Mouse (Mus musculus) forebrain, embryonic 12.5 days (tissue): Measurements from ENCODE around the gene Olfr1189. TPM values are rescaled to one million over a fixed set of nuclear protein-coding genes. Genes with fewer than 3 reads are reported as not detected.
"Not testable (repeated sequence)": the region's sequence is repeated elsewhere in the genome, so short reads cannot be mapped to it uniquely, and the experiment has no call there.

Source experiments
- ATAC-seq: fragments of 200-750 bp; cut with Nextera tagmentation; 2 replicates; pipeline ENCODE4 v1.8.0; 2017; ENCODE audit warnings: moderate TSS enrichment; ENCODE audit not compliant: low FRiP score
- H3K27ac ChIP-seq: fragments of 300-500 bp; sonication (generic); 2 replicates; pipeline ENCODE4 v1.5.1; 2016; ENCODE audit warnings: mild to moderate bottlenecking
- H3K27me3 ChIP-seq: fragments of 300-500 bp; sonication (generic); 2 replicates; pipeline ENCODE4 v1.6.1; 2016; ENCODE audit warnings: mild to moderate bottlenecking
- H3K36me3 ChIP-seq: fragments of 300-500 bp; sonication (generic); replicated peaks from 2 replicates; pipeline ENCODE4 v1.6.1; 2016; ENCODE audit warnings: mild to moderate bottlenecking
- H3K4me1 ChIP-seq: fragments of 300-500 bp; sonication (generic); 2 replicates; pipeline ENCODE4 v1.6.1; 2016
- H3K4me2 ChIP-seq: fragments of 300-500 bp; sonication (generic); 2 replicates; pipeline ENCODE4 v1.6.1; 2016; ENCODE audit warnings: mild to moderate bottlenecking, moderate library complexity
- H3K4me3 ChIP-seq: fragments of 300-500 bp; sonication (generic); replicated peaks from 2 replicates; pipeline ENCODE4 v1.5.1; 2016; ENCODE audit warnings: mild to moderate bottlenecking
- H3K9ac ChIP-seq: fragments of 300-500 bp; sonication (generic); 2 replicates; pipeline ENCODE4 v1.6.1; 2016; ENCODE audit warnings: mild to moderate bottlenecking
- H3K9me3 ChIP-seq: fragments of 300-500 bp; sonication (generic); 2 replicates; pipeline ENCODE4 v1.6.1; 2016
- WGBS: fragments of 180-500 bp; shearing (Covaris S2); methylation state at CpG from one replicate; pipeline ENCODE4 v1.1.7; 2016; 5-methylcytosine and 5-hydroxymethylcytosine counted together
- polyA plus RNA-seq: library from polyadenylated mRNA; unstranded; fragments of >200 nt; fragmentation: Nextera tagmentation; extraction: Ambion mirVana; gene quantifications from 2 replicates; pipeline ENCODE4 v1.2.1, GENCODE M21; 2016

Gene Olfr1189
- polyA plus RNA-seq, result not detected in 2 replicates

GRCm38 (mm10) chr2:88586154-88586553 lies at the start of gene Olfr1189:
Gene Olfr1189 (plus strand): TSS chr2:88586454.
- no peaks in the 10 kb centered on the region for H3K4me1 ChIP-seq
- no peak within 1 kb of the TSS for H3K9ac ChIP-seq
- H3K4me3 ChIP-seq, result no peak within 1 kb of the TSS
- H3K27ac ChIP-seq, result no peak within 1 kb of the TSS
- ATAC-seq, result no peak
- H3K9me3 ChIP-seq, result no peaks in the 10 kb centered on the region
- H3K36me3 ChIP-seq, result no peaks in the 10 kb centered on the region
- no peak within 1 kb of the TSS for H3K4me2 ChIP-seq
- no peaks in the 10 kb centered on the region for H3K27me3 ChIP-seq

GRCm38 (mm10) chr2:88556635-88557034 lies 29.6 kb upstream of the Olfr1189 start, which contains the start of gene Olfr1188:
Gene Olfr1188 (plus strand): TSS chr2:88556935.
- no peak within 1 kb of the TSS for H3K9ac ChIP-seq
- no peak within 1 kb of the TSS for H3K4me2 ChIP-seq
- 86% methylated on average over 2 of the region's 2 CpGs for WGBS
- H3K4me1 ChIP-seq, result no peaks in the 10 kb centered on the region
- H3K4me3 ChIP-seq, result no peak within 1 kb of the TSS
- no peak within 1 kb of the TSS for H3K27ac ChIP-seq
- H3K9me3 ChIP-seq, result no peaks in the 10 kb centered on the region
- no peaks in the 10 kb centered on the region for H3K36me3 ChIP-seq
- no peak for ATAC-seq
- no peaks in the 10 kb centered on the region for H3K27me3 ChIP-seq

- H3K27ac ChIP-seq, H3K27me3 ChIP-seq, ATAC-seq, H3K4me3 ChIP-seq, H3K4me2 ChIP-seq, H3K9me3 ChIP-seq, H3K9ac ChIP-seq, H3K4me1 ChIP-seq, H3K36me3 ChIP-seq: not testable (repeated sequence)
- WGBS, result 89% methylated on average over 12 of the region's 12 CpGs
Measured at GRCm38 (mm10) chr2:88572696-88573095, 13.6 kb upstream of the Olfr1189 start.

GRCm38 (mm10) chr2:88640242-88640641 lies 54.0 kb downstream of the Olfr1189 start, which contains the start of gene Olfr1191-ps1:
Gene Olfr1191-ps1 (plus strand): TSS chr2:88640542.
- not testable (repeated sequence) for H3K4me3 ChIP-seq, H3K9me3 ChIP-seq, H3K27ac ChIP-seq, ATAC-seq, H3K4me2 ChIP-seq, H3K4me1 ChIP-seq, H3K36me3 ChIP-seq, H3K27me3 ChIP-seq, H3K9ac ChIP-seq
- 91% methylated on average over 1 of the region's 1 CpGs for WGBS

Other genes with a start within 250 kb of the Olfr1189 start
- not detected in 2 replicates for gene Olfr1176, start 249.7 kb upstream of the Olfr1189 start, polyA plus RNA-seq
- gene Olfr1177-ps, start 240.0 kb upstream of the Olfr1189 start, polyA plus RNA-seq, result not detected in 2 replicates
- not detected in 2 replicates for gene Olfr1178, start 199.4 kb upstream of the Olfr1189 start, polyA plus RNA-seq
- not detected in 2 replicates for gene Olfr1179, start 180.0 kb upstream of the Olfr1189 start, polyA plus RNA-seq
- not detected in 2 replicates for gene Olfr1180, start 167.3 kb upstream of the Olfr1189 start, polyA plus RNA-seq
- gene Olfr1181, start 160.3 kb upstream of the Olfr1189 start, polyA plus RNA-seq, result not detected in 2 replicates
- not detected in 2 replicates for gene Gm13757, start 137.3 kb upstream of the Olfr1189 start, polyA plus RNA-seq
- gene Olfr1183, start 131.6 kb upstream of the Olfr1189 start, polyA plus RNA-seq, result not detected in 2 replicates
- not detected in 2 replicates for gene Olfr1184, start 102.9 kb upstream of the Olfr1189 start, polyA plus RNA-seq
- not detected in 2 replicates for gene Olfr1185-ps1, start 93.1 kb upstream of the Olfr1189 start, polyA plus RNA-seq
- gene Olfr1186, start 67.9 kb upstream of the Olfr1189 start, polyA plus RNA-seq, result not detected in 2 replicates
- gene Olfr1188, start 29.5 kb upstream of the Olfr1189 start, polyA plus RNA-seq, result not detected in 2 replicates
- not detected in 2 replicates for gene Olfr1191-ps1, start 54.1 kb downstream of the Olfr1189 start, polyA plus RNA-seq
- gene Olfr1192-ps1, start 62.1 kb downstream of the Olfr1189 start, polyA plus RNA-seq, result not detected in 2 replicates
- not detected in 2 replicates for gene Olfr1193, start 89.2 kb downstream of the Olfr1189 start, polyA plus RNA-seq
- gene Olfr1195, start 102.7 kb downstream of the Olfr1189 start, polyA plus RNA-seq, result not detected in 2 replicates
- not detected in 2 replicates for gene Olfr1196, start 118.1 kb downstream of the Olfr1189 start, polyA plus RNA-seq
- gene Olfr1197, start 145.9 kb downstream of the Olfr1189 start, polyA plus RNA-seq, result not detected in 2 replicates
- not detected in 2 replicates for gene Olfr1198, start 164.9 kb downstream of the Olfr1189 start, polyA plus RNA-seq
- not detected in 2 replicates for gene Olfr1199, start 174.0 kb downstream of the Olfr1189 start, polyA plus RNA-seq
- gene Olfr1200, start 184.0 kb downstream of the Olfr1189 start, polyA plus RNA-seq, result not detected in 2 replicates
- not detected in 2 replicates for gene Olfr1201, start 206.6 kb downstream of the Olfr1189 start, polyA plus RNA-seq
- gene Olfr1202, start 228.0 kb downstream of the Olfr1189 start, polyA plus RNA-seq, result not detected in 2 replicates
- gene Olfr1205, start 243.3 kb downstream of the Olfr1189 start, polyA plus RNA-seq, result not detected in 2 replicates